Mouse (Mus musculus) natural killer cell, adult 2 months (primary cell): Measurements from ENCODE around the gene Gli3.

Source experiments
- DNase-seq, 2 experiments: peaks; one replicate each; pipeline ENCODE4 v3.0.0; 2022; ENCODE audit warnings: low spot score in 2 of 2

Gli3 gene

GRCm38 (mm10) chr13:15714726-15715437 lies 251.8 kb downstream of the Gli3 start:
- no peak for DNase-seq

DNA sequence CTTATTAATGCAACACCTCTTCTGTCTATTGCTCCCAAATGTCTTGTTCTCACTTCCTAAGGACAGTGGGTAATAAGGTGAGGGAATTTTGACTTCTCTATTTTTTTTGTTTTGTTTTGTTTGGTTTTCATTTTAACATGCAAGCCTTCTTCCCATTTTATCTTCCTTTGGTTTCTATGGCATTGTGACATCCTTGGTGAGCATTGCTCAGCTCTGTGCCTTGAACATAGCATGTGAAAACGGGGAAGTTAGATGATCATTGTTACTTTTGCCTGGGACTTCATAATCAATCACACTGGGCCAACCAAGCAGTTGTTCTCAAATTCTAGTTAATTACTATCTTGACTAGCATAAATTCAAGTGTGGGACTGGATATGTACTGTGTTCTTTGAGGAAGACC lies 258.4 kb downstream of the Gli3 start:
- DNase-seq = no peak

DNA sequence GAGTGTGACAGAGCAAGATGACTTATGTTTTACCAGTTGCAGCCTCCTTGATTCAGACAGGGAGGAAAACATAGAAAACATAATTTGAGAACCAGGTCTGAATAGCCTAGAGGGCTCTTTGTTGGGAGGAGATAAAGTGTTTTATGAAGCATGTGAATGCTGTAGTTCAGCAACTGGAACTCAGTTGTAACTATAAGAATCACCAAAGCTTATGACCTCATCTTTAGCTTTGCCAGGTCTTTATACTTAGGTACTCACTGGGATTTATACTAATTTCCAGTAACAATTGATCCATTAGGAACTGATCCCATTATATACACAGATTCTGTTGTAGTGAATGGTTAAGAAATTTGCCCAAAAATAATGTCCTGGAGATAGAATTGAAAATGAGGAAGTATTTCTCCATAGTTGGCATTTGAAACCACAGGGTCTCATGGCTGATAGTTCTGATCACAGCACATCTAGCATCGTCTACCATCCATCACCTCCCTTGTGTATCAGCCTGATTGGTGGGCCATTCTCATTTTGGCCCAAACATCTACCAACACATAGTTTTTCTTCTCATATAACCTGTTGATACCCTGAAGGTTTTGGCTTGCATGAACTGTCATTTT lies 259.8 kb downstream of the Gli3 start:
- no peak for DNase-seq

GRCm38 (mm10) chr13:15724723-15725122 lies 261.7 kb downstream of the Gli3 start:
- DNase-seq = no peak

GRCm38 (mm10) chr13:15741771-15742170 lies 278.7 kb downstream of the Gli3 start:
- DNase-seq = no peak

DNA sequence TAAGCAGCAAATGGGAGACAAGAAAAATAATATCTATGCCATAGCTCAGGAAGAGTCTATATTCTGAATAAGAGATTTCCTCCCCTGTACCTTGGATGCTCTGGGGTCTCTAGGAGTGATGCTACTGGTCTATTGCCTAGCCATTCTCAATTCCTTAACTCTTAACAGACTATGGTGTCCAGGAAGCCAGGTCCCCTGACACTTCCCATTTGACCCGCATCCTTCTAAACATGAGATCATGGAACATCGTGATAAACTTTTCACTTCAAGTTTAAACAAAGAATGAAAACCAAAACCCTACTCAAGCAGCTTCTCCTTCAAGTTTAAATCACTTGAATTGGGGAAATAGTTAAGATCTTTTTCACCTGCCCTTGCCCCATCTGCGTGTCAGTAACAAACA lies 279.3 kb downstream of the Gli3 start:
- no peak for DNase-seq

- no peak for DNase-seq
These were observed 279.7 kb downstream of the Gli3 start for GRCm38 (mm10) chr13:15742777-15743176.

DNA sequence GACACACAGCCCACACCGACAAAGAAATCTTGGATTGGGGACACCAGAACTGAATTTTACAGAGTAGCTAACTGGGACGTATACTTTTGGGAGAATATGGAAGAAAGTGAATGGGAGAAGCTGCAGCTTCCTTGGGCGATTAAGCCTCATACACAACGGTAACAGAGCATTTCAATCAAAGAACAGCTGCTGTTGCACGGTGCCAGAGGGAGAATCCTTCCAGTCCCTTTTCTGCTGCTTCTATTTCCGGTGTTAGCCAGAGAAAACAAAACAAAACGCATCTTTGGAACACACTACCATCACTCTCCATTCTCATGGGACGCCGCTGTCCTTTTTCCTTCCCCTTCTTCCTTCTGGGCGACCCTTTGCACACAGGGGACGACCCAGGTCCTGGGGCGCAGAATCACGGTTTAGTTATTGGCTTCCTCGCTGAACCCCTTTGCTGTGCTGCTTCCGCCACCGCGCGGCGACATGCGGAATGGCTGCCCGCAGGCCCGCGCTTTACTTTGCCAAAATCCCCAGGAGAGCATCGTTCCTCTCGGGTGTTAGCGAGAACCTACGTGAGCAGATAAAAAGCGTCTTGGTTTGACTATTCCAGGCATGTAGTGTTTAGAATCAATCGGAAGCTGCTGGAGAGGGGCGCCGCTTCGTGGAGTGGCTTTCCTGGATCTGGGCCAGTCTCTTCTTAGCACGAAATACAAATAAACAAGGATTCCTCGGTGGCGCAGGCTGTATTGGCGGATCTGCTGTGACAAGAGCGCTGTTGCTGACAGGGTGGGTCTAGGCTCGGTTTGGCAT lies 296.0 kb downstream of the Gli3 start:
- peak; percentile 8 to 31 for DNase-seq

GRCm38 (mm10) chr13:15759633-15760441 lies 296.8 kb downstream of the Gli3 start:
- DNase-seq = no peak

DNA sequence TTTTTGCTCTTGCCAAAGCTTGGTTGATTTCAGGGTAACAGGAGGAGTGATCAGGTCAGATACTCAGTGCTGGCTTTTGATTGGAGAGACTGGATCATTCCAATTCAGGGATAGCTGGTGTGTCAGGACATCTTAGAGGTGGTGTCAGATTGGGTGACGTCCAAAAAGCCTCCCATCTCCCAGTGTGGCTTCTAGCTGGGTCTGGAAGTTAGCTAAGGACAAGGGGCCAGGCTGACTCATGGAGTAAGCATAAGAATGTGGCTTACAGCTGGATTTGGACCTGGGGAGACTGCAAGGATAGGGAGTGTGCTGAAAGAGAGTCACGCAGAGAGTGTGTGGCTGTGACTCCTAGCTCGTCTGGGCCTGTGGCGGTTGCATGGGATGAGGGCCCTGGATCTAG lies 299.3 kb downstream of the Gli3 start:
- DNase-seq = no peak

DNA sequence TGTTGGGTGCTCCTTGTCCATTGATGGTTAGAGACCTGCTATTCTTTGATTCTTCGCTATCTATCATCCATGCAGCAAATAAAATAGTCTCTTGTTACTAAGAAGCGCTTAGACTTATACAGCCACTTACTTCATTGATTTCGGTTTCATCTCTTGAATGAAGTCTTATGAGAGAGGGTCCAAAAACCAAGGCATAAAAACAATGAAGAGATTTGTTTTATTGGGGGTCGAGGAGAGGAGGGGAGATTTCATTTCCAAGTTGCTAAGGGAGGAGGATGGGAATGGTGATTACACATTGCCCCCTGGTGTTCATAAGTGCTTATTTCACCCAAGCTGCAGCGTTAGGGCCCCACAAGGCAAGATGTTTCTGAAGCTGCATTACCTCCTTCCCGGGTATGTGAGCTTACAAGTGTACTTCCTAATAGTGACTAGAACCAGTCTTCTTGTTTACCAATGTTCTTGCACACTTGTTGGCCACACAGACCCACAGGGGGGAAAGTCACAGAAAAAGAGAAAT lies 299.9 kb downstream of the Gli3 start:
- no peak for DNase-seq

GRCm38 (mm10) chr13:15777624-15778023 lies 314.6 kb downstream of the Gli3 start:
- no peak for DNase-seq
